Mouse (Mus musculus): ENCODE results near the gene E2f8.

- TF ChIP-seq CTCF (IDR thresholded peaks at IDR 0.05; ENCODE audit: extremely low read depth, insufficient read depth, insufficient read length, insufficient replicate concordance) (no peak), POLR2A (IDR thresholded peaks at IDR 0.05; ENCODE audit: low read depth, low read length) (no peak)
Measured at GRCm38 (mm10) chr7:48879574-48879973, 1.8 kb downstream of the E2f8 start.
